Mouse (Mus musculus) heart, postnatal 0 days (tissue): ENCODE measurements around the gene Dnah2.

Source experiments
- CTCF ChIP-seq: IDR thresholded peaks from 2 replicates; pipeline ENCODE4 v1.5.1; 2016; ENCODE audit warnings: antibody characterized with exemption, control low read depth, low read depth
- EP300 ChIP-seq: IDR thresholded peaks from 2 replicates; pipeline ENCODE4 v1.6.1; 2016; ENCODE audit warnings: antibody characterized with exemption, low read depth

DNA sequence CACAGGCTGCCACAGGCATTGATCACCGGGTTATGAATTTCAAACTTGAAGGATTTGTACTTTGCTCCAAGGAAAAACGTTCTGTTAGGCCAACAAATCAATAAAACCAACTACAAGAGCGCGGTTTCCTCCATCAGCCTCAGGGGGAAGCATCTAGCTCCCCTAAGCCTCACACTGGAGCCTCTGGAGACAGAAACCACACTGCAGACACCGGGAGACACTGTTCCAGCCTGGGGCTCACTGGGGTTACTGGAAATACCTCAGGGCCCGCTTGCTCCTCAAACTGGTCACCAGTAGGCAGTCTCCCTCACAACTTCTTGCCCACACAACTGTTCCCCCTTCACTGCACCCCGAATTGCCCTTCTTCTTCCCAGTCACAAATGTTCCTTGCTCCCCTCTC lies 3.0 kb downstream of the Dnah2 start:
- TF ChIP-seq CTCF, result no peak
- no peak for TF ChIP-seq EP300
